Mouse (Mus musculus): Measurements from ENCODE around the gene Polr3f.

DNA sequence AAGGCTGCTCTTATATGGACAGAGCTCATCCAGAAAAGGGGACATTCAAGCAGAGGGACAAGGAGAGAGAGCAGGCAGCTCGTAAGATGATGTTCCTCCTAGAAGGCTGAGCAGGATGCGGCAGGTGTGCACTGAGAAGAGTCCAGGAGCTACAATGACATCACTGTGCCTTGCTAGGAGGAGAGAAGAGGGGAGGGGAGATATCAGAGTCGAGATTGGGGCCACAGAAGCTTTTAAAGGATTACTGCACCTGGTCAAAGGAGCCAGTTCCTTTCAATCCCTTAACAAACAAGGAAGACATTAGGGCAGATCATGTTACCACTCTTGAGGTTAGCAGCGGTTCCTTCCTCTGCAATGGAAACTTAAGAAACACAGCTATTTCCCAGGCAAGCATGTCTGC is 20.0 kb downstream of the Polr3f start:
- TF ChIP-seq GATA1 (IDR thresholded peaks at IDR 0.05; ENCODE audit: low read length) (no peak), TAL1 (IDR thresholded peaks at IDR 0.05; ENCODE audit: low read length) (no peak)

All from erythroblast, embryonic 14.5 days (primary cell).